Mouse (Mus musculus): ENCODE data around the gene Ap4e1. TPM values are rescaled to one million over a fixed set of nuclear protein-coding genes. Genes with fewer than 3 reads are reported as not detected.

Ap4e1 gene
- total RNA-seq (2023), result 10 to 100 TPM; 11.8 to 13.7 TPM

GRCm38 (mm10) chr2:127008469-127008998 lies at the start of gene Ap4e1:
Gene Ap4e1 (plus strand): TSS chr2:127008717.

GRCm38 (mm10) chr2:127070435-127070841 lies 61.9 kb downstream of the Ap4e1 start, which contains the start of gene Blvra:
Gene Blvra (plus strand): TSS chr2:127070665.

Other genes starting within 250 kb of the Ap4e1 start
- not detected for gene Usp50, start 225.2 kb upstream of the Ap4e1 start, total RNA-seq (2023)
- 10 to 100 TPM; 43.6 to 47.2 TPM for gene Trpm7, start 132.5 kb upstream of the Ap4e1 start, total RNA-seq (2023)
- gene Sppl2a, start 75.5 kb upstream of the Ap4e1 start, total RNA-seq (2023), result 10 to 100 TPM; 49.9 to 50.9 TPM
- 10 to 100 TPM; 17.4 to 23.2 TPM for gene Blvra, start 61.9 kb downstream of the Ap4e1 start, total RNA-seq (2023)
- 10 to 100 TPM; 47.6 to 50.7 TPM for gene Ncaph, start 125.2 kb downstream of the Ap4e1 start, total RNA-seq (2023)
- 10 to 100 TPM; 20.2 to 26.7 TPM for gene Itpripl1, start 134.7 kb downstream of the Ap4e1 start, total RNA-seq (2023)
- under 1 TPM; 0.49 to 0.83 TPM for gene 1810024B03Rik, start 199.6 kb downstream of the Ap4e1 start, total RNA-seq (2023)
- 10 to 100 TPM; 79.8 to 86.3 TPM for gene Snrnp200, start 199.7 kb downstream of the Ap4e1 start, total RNA-seq (2023)
- 10 to 100 TPM; 28.2 to 31.3 TPM for gene Ciao1, start 239.1 kb downstream of the Ap4e1 start, total RNA-seq (2023)
- gene Tmem127, start 239.2 kb downstream of the Ap4e1 start, total RNA-seq (2023), result 10 to 100 TPM; 59.6 to 65.8 TPM